Mouse (Mus musculus): Measurements from ENCODE around the gene Cryba1. TPM values are rescaled to one million over a fixed set of nuclear protein-coding genes. Genes with fewer than 3 reads are reported as not detected.

Cryba1 gene
- total RNA-seq, 2 experiments from 2014 or later, result not detected

Other genes starting within 250 kb of the Cryba1 start
- 0.77 TPM in 1 of 2 replicates, not detected in the other for gene Ankrd13b, start 235.6 kb downstream of the Cryba1 start, total RNA-seq (2015; ENCODE audit: low replicate concordance)
- 4.1 TPM in 1 of 2 replicates, not detected in the other for gene Ankrd13b, start 235.6 kb downstream of the Cryba1 start, total RNA-seq (2017; ENCODE audit: low replicate concordance)
- gene Git1, start 231.7 kb downstream of the Cryba1 start, total RNA-seq (2015; ENCODE audit: low replicate concordance), result 9.2 and 11.5 TPM in 2 replicates
- gene Git1, start 231.7 kb downstream of the Cryba1 start, total RNA-seq (2017; ENCODE audit: low replicate concordance), result 4.4 and 5.6 TPM in 2 replicates
- 2.9 TPM in 1 of 2 replicates, not detected in the other for gene Abhd15, start 210.2 kb downstream of the Cryba1 start, total RNA-seq (2015; ENCODE audit: low replicate concordance)
- gene Abhd15, start 210.2 kb downstream of the Cryba1 start, total RNA-seq (2017; ENCODE audit: low replicate concordance), result 0.14 and 2.5 TPM in 2 replicates
- gene Trp53i13, start 209.3 kb downstream of the Cryba1 start, total RNA-seq (2015; ENCODE audit: low replicate concordance), result not detected in 2 replicates
- gene Trp53i13, start 209.3 kb downstream of the Cryba1 start, total RNA-seq (2017; ENCODE audit: low replicate concordance), result not detected in 2 replicates
- not detected in 2 replicates for gene Gm10392, start 206.1 kb downstream of the Cryba1 start, total RNA-seq (2015; ENCODE audit: low replicate concordance)
- gene Gm10392, start 206.1 kb downstream of the Cryba1 start, total RNA-seq (2017; ENCODE audit: low replicate concordance), result 0.09 TPM in 1 of 2 replicates, not detected in the other
- gene Taok1, start 117.5 kb downstream of the Cryba1 start, total RNA-seq (2015; ENCODE audit: low replicate concordance), result 9.8 and 20.9 TPM in 2 replicates
- 24.4 and 25.3 TPM in 2 replicates for gene Taok1, start 117.5 kb downstream of the Cryba1 start, total RNA-seq (2017; ENCODE audit: low replicate concordance)
- 17.8 and 29.8 TPM in 2 replicates for gene Nufip2, start 39.1 kb downstream of the Cryba1 start, total RNA-seq (2015; ENCODE audit: low replicate concordance)
- 21.2 and 25.6 TPM in 2 replicates for gene Nufip2, start 39.1 kb downstream of the Cryba1 start, total RNA-seq (2017; ENCODE audit: low replicate concordance)
- 17.5 and 18.6 TPM in 2 replicates for gene Myo18a, start 38.0 kb upstream of the Cryba1 start, total RNA-seq (2015; ENCODE audit: low replicate concordance)
- 14.6 and 22.2 TPM in 2 replicates for gene Myo18a, start 38.0 kb upstream of the Cryba1 start, total RNA-seq (2017; ENCODE audit: low replicate concordance)
- not detected in 2 replicates for gene Gm10277, start 62.5 kb upstream of the Cryba1 start, total RNA-seq (2015; ENCODE audit: low replicate concordance)
- not detected in 2 replicates for gene Gm10277, start 62.5 kb upstream of the Cryba1 start, total RNA-seq (2017; ENCODE audit: low replicate concordance)
- not detected in 2 replicates for gene Pipox, start 168.8 kb upstream of the Cryba1 start, total RNA-seq (2015; ENCODE audit: low replicate concordance)
- not detected in 2 replicates for gene Pipox, start 168.8 kb upstream of the Cryba1 start, total RNA-seq (2017; ENCODE audit: low replicate concordance)
- not detected in 2 replicates for gene Sez6, start 205.5 kb upstream of the Cryba1 start, total RNA-seq (2015; ENCODE audit: low replicate concordance)
- not detected in 2 replicates for gene Sez6, start 205.5 kb upstream of the Cryba1 start, total RNA-seq (2017; ENCODE audit: low replicate concordance)